Mouse (Mus musculus) liver, adult 2 months (tissue): ENCODE data around the gene Lin54.

ENCODE experiments used
- CTCF ChIP-seq: fragments of 200-500 bp; IDR thresholded peaks from 2 replicates; pipeline ENCODE4 v1.5.1; 2011; ENCODE audit warnings: low read depth, low read length, control low read depth
- POLR2A ChIP-seq: fragments of 200-500 bp; IDR thresholded peaks from 2 replicates; pipeline ENCODE4 v1.6.1; 2011; ENCODE audit warnings: low read length, control low read depth; ENCODE audit not compliant: insufficient read depth; ENCODE audit errors: extremely low read depth

DNA sequence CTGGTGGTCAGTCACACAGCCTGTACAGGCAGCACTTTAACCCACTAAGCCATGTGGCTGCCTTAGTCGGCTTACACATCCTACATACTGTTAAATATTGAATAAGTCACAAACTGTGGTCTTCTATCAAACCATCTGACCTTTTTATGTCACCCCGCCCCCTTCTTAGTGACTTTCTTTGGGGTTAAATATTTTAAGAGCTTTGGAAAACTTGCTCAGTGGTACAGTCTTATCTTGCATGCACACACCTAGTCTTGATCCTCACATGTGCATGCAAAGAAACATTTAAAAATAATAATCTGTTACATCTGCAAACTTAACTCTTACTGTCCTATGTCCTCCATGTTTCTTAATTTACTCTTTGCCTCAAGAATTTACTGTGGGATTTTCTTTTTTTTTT lies 38.1 kb downstream of the Lin54 start:
- TF ChIP-seq CTCF (no peak), POLR2A (no peak)
